Mouse (Mus musculus): ENCODE data around the gene Brpf3.
"Not testable (repeated sequence)": the region's sequence is repeated elsewhere in the genome, so short reads cannot be mapped to it uniquely, and the experiment has no call there.

The Brpf3 gene

DNA sequence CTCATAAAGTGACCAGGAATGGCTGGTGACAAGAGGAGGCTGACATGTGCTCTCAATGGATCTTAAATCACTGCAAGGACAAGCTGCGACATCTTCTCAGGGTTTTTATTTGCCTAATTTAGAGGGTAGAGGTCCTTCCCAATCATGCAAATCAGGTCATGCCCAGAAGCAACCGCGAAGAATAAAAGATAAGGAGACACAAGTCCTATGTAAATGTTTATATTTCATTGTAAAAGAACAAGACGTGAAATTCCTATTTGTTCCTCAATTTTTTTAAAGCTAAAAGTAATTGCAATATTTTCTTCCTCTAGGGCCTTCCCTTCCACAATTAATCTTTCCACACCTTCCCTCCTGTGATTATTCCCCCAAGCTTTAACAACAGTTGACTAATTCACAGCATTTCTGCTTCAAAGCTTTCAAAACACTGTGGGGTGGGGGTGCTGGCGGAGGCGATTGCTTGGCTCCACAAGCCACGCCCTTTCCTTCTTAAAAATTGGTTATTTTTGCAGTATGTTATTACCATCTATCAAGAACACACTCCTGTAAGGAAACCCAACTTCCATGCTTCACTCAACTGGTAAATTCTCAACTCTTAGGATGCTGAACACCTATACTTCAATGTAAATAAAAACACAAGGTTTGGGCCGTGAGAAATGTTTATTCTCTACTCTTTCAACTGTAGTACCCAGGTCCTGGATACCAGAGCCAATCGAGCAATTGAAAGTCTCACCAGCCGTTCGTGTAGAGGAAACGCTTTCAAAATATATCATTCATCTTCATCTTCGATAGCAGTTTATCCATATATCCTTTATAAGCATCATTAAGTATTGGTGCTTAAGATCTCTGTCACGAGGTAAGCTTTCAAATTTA lies 1.4 kb upstream of the Brpf3 start:
- DNase-seq: no peak

DNA sequence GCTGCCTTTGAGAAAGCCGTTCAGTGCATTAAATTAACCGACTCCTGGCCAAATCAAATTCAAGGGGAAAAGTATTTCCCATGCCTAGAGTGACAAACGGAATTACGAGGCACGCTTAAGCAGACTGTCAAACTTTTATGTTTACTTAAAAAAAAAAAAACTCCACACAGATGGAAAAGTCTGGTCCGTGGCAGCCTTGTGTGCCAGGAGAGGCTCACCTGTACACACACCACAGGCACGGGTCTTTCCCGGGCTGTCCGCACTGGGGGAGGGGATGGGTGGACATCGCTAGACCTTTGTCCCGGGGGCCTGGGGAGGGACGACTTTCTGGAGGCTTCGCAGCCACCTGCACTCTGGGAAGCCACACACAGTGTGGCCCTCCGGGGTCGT lies 614 bp upstream of the Brpf3 start:
- DNase-seq: peak; percentile 5

DNA sequence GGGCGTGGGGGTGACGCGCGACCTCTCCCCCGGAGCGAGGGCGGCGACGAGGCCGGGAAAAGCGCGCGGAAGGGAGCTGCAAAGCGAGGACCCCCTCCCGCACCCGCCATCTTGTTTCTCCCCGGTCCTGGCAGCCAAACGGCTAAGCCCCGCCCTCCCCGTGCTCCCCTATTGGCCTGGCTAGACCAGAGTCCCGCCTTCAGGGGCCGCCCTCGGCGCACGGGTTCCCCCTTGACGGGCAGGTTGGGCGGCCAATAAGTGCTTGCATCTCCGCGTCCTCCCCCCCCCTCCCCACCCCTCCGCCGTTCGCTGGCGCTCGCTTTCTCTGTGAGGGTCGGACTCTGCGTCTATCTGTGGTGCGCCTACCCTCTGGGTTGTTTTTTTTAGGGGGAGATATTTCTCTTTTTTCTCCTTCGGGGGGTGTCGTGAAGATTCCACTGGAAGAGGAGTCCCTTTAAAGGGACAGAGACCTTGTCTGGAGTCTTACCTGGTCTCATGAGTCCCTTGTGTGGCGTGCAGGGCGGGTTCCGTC lies 650 bp downstream of the Brpf3 start:
- DNase-seq: peak; percentile 98

DNA sequence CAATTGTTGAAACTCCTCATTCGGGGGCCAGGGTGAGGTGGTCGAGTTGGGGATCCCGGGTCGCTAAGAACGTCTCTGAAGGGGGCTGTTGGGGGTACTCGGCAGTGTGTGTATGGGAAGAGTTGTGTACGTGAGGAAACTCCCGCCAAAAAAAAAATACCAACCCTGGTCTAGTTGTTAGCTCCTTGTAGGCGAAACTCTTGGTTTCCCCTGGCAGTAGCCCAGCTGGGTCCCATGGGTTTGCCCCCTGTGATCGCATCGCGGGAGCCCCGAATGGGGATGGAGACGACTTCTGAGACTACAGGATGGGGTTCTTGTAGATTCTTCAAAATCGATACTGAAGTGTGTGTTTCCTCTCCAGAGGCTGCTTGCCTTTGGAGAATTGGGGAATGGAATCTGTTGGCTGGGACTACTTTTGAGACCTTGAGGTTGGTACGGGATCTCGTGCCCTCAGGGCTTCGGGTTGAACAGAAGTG lies 1.2 kb downstream of the Brpf3 start:
- no peak for DNase-seq

DNA sequence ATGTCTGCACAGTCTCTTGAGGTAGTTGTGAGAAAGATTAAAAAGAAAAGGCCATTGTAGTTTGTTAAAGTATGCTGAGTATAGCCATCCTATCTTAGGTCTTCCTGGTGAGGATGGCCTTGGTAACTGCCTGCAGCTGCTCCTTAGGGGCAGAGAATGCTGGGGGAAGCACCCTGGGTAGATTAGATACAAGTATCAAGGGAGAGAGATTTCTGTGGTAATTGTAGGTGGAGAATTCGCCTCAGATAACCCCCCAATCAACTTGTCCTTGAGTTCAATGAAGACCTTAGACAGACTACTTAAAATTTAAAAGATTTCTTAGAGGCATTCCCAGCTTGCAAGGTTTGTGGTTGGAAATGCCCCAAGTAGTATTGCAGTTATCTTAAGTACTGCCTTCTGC lies 2.4 kb downstream of the Brpf3 start:
- DNase-seq: no peak

DNA sequence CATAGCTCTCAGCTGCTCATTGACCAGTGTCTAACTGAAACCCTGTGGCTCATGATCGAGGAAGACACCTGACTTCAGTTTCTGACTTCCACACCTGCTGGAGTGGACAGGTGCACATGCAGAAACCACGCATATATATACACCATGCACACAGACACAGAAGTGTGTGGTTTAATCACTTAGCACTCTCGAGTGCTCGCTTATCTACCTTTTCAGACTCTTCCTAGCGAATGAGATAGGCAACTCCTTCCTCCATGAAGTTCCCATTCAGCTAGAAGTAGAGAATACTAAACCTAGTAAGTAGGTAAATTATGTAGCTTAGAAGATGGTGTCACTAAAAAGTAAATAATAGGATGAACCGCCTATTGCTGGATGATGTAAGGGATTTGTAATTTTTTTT lies 4.1 kb downstream of the Brpf3 start:
- DNase-seq: no peak

DNA sequence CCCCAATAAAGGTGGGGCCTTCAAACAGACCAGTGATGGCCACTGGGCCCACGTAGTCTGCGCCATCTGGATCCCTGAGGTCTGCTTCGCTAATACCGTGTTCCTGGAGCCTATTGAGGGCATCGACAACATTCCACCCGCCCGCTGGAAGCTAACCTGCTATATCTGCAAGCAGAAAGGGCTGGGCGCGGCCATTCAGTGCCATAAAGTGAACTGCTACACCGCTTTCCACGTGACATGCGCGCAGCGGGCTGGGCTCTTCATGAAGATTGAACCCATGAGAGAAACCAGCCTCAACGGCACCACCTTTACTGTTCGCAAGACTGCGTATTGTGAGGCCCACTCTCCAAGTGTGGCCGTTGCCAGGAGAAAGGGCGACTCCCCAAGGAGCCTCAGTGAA lies 5.9 kb downstream of the Brpf3 start:
- no peak for DNase-seq

DNA sequence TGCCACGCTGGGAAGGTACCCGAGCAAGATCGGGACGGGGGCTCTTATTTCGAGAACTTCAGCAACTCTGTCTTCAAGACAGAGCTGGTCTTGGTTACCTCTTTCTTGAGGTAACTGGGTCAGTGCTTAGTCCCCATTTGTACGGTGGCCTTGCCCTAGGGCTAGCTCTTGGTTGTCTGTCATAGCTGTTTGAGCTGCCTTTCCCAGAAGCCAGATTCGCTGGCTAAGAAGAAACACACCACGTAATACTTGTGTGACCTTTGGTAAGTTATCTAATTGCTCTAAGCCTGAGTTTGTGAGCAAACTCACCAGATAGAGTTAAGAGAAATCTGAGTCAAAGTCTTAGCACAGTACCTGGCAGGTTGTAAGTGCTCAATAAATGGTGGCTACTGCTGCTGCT lies 7.8 kb downstream of the Brpf3 start:
- no peak for DNase-seq

DNA sequence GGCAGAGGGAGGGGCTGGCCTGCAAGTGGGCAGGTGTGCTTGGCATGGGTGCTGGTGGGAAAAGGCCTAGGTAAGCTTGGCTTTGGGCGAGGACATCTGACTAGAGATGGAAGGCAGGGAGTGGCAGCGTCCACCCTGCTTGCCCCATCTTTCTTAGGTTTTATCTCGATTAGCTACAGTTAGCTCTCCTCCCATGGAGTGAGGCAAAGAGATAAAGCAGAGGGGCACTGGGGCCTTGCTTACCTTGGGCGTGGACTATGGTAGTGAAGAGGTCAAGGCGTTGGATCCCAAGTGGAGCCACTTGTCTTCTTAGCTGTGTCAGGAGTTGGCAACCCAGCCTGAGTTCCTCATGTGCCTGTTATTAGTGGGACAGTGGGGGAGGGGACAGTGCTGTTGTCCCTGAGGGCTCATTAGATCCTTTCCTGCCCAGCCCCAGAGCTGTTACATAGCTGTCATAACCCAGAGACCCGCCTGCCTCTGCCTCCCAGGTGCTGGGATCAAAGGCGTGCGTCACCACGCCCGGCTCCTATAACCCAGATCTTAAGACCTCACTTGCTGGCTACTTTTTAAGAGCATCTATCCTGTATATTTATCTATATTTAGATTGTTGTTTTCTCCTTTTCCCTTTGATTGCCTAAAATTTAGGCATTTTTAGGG lies 8.4 kb downstream of the Brpf3 start:
- no peak for DNase-seq

DNA sequence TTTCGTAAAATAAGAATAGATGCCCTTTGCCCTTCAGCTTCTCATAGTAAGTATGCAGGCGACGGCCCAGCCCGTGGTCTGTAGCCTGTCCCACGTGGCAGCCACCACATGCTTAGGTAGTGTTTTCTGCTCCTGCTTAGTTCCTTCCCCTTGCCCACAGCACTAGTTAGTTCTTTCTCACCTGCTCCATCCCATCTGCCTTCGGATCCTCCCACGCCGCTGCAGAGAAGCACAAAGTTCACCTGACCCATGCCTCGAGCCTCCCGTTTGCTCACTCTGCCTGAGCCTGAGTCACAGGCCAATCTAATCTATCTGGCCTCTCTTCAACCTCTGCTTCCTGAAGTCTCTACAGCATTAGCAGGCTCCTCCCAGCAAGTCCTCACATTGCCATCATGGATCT lies 11.5 kb downstream of the Brpf3 start:
- peak; percentile 34 for DNase-seq

DNA sequence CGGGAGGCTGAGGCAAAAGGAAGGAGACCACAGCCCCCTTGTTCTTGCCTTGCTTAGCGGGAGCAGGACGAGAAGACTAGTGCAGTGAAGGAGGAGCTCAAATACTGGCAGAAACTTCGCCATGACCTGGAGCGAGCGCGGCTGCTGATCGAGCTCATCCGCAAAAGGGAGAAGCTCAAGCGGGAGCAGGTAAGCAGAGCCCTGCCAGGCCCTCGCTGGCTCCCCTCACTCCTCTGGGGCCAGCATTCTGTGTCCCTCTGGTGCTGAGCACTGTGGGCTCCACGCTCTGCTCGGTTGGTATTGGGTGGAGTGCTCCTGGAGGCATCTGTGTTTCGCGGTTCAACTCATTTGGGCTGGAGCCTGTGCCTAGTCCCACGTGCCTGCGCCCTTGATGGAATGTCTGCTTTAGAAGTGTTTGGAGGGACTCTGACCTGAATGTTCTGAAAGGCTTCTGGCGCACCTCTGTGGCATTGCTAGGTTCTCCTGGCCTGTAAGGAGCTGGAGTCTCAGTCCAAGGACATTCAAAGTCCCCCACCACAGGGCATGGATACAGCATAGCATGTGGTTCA lies 13.7 kb downstream of the Brpf3 start:
- peak; percentile 28 for DNase-seq

DNA sequence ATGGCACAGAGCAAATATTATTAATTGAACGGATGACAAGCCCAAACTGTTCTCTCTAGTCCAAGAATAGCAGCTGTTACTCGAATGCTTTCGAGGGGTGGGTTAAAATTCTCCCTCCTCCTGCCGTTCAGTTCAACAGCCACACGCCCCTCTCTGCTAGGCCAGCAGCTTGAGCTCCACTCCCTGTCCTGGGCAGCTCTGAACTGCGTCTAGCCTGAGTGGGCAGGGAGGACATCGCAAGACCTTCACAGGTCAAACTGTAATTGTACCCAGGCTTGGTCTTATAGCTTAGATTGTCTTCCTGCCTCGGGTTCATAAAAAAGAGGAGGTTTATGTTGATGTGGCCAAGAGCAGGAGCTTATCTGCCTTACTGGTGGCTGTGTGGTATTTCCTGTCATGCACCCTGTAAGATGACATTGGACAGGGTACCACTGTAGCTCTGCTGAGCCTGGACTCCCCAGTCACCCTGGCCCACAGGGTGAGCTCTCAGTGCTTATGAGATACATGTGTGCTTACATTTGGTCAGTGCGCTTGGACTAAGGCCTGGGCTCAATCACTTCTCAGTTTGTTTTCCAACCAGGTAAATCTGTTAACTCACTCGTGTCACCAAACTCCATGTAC lies 14.6 kb downstream of the Brpf3 start:
- DNase-seq: no peak

DNA sequence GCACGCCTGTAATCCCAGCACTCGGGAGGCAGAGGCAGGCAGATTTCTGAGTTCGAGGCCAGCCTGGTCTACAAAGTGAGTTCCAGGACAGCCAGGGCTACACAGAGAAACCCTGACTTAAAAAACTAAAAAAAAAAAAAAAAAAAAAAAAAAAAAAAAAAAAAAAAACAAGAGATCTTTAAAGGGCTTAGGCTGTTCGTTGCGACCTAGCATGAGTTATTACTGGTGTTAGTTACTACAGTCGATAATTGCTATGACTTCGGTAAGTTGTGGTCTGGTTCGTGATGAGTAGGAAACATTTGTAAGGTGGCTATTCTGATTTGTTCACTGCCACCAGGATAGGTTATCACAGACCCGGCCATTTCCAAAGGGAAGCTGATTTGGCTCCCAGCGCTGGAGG lies 15.4 kb downstream of the Brpf3 start:
- not testable (repeated sequence) for DNase-seq

DNA sequence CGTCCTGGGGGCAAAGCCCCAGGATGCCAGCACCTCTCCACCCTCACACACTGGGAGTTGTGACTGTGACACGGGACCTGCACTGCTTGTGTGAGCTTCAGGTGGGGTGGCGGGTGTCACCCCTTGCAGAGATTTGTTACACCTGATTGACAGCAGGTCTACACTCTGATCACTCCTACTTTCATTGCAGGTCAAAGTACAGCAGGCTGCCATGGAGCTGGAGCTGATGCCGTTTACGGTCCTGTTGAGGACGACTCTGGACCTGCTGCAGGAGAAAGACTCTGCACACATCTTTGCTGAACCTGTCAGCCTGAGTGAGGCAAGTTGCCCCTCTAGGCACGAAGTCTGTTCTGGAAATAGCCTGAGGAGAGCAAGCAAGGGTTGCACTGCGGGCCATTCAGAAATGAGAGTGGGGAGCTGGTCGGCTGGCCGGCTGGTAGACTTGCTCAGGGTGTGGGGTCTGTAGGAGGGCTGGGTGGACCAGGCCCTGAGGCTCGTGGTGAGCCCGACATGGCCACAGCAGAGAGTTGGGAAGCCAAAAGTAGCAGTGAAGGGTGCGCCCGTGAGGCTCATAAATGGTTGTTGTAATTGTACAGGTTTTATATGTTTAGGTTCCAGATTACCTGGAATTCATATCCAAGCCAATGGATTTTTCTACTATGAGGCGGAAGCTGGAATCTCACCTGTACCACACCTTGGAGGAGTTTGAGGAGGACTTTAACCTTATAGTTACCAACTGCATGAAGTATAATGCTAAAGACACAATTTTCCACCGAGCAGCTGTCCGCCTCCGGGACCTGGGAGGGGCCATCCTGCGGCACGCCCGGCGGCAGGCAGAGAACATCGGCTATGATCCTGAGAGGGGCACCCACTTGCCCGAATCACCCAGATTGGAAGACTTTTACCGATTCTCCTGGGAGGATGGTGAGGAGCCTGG lies 16.3 kb downstream of the Brpf3 start:
- no peak for DNase-seq

DNA sequence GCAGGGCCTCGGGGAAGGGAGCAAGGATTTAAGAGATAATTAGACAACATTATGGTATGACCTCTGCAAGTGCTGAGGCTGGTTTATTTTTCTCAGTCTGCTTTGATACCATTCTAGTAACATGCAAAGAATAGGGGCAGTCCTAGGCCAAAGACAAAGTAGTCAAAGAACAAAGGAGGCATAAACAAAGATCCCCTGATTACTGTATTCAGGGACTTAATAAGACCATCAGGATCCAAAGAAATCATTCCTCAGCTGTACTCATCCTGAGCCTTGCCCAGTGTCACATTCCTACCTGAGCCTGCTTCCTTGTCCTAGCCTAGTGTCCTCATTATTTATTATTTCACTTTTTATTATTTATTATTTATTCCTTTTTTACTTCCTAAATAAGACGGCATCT lies 19.3 kb downstream of the Brpf3 start:
- DNase-seq: no peak

DNA sequence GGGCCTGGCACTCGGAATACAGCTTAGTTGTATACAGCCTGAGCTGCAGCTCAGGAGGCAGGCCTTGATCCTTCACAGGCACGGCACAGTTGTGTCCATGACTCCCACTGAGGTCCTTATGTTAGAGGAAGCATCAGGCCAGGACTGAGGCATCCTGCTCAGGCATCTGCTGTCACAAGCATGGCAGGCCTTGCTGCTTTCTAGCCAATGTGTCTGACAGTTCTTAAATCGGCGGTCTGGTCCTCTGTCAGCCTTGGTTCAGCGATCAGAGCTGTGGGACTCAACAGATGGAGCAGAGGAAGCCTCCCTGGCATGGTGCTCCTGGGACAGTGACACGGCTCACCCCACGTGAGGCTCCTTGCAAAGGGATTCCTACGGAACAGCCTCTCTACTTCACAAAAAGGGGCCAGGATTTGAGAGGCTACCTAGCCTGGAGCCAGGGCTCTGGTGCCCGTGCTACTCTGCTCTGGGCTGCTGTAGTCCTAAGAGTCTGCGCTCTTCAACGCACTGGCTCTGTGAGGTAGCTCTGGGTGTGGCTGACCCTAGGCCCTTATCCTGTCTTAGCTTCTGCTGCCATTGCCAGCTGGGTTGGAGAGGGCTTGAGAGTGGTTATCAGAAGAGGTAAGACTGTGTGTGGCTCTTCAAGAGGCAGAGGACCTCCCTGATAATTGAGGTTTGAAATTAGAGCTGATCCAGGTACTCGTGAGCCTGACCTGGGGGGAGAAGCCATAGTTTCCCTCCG lies 22.3 kb downstream of the Brpf3 start:
- no peak for DNase-seq

DNA sequence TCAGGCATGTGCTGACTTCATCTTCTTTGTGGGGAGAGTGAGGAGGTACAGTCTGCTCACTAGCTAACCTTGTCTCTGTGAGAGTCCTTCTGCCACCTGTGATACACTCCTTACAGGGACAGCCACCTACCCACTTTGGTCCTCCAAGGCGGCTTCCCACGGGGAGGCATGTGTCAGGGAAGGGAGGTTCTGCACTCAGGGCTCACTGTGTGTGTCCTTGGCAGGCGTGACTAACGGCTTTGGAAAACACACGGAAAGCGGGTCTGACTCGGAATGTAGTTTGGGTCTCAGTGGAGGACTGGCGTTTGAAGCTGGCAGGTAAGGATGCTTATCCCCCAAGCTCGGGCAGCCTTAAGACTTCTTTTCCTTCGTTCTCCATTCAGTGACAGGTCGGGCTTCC lies 22.9 kb downstream of the Brpf3 start:
- no peak for DNase-seq

DNA sequence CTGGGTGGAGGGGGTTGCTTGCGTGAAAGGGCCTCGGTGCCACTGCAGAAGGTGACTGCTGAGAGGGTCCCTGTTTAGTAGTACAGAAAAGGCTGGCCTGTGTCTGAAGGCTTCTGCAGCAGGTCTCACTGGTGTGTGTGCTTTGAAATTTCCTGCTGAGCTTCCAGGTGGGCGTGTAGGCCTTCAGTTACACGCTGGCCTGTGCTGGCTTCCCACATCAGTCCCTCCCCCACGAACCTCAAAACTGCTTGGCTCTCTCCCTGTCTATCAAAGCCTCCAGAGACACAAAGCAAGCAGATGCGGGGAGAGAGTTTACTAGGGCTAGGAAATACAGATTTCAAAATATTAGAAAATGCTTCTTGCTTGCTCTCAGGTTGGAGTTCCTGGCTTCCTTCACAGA lies 24.0 kb downstream of the Brpf3 start:
- DNase-seq: no peak

DNA sequence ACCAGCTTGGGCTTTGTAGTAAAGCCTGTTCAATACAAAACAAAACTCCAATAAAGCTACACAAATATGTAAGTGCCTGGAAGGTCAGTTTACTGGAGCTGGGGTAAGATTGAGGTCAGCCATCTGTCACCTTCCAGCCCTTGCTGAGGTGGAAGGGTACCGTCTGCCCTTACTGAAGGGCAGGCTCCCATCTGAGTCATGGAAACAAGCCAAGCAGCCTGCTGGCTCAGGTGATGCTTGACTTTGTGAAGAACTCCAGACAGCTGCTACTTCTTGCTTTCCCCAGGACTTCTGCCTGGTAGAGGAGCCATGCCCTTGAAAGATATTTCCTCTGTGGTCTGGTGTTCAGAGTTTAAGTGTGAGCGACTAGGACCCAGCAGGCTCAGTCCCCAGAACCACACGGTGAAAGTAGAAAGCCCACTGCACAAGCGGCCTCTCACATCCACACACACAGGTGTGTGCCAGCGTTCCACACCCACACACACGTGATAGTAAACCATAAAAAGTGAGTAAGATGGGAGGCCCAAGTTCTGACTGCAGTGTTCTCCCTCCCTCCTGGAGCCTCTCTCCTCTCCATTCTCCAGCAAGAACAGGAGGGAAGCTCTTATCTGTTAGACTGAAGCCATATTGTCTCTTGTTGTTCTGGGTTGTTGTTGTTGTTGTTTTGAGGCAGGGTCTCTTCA lies 24.6 kb downstream of the Brpf3 start:
- no peak for DNase-seq

DNA sequence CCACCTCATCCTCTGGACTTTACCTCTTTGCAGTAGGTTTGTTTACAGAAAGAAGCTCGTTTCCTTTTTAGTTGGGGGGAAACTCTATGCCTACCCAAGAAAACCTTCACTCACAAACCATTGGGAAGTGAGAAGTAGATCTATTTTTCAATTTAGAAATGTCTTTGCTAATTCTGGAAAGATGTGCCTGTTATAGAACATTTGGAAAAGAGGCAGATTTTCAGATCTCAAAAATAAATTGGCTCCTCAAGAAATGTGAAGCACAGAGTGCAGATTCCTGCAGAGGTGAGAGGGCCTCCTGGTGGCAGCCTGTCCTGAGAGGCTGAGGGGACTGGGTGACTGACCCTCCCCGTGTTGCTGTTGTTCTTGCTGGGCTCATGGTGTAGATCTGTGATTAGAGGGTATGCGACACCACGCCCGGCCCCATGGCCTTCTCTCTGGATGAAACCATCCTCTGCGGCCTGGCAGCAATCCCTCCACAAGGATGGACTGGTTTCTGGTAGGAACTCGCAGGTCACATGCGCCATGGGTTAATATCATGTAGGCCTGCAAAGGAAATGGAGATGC lies 26.9 kb downstream of the Brpf3 start:
- DNase-seq: no peak

DNA sequence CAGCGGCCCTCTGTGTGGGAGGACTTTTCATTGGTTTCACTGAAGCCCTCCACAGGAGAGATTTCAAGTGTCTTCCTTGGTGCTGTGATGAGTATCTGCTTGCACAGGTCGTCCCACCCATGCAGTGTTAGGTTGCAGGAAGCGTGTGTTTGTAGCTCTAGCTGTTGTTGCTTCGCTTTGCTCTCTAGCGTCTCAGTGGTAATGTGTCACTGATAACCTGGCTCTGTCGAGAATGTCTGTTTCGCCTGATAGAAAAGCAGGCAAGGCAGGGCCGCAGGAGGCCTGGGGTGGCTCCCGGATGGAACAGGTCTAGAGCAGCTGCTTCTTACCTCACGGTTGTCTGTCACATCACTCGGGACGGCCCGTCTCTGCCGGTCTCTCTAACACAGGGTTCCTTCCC lies 28.2 kb downstream of the Brpf3 start:
- no peak for DNase-seq
